Comparison of ENCODE assay signal across 8 mouse cellular contexts in genomic region chr7:37568811-37569500, GRCm38 (mm10).
DNase-seq lines count a peak whose midpoint lies in the region; ATAC-seq and TF ChIP-seq lines count a peak whose summit lies in the region.

No protein-coding gene starts in this region.

- no peak for ATAC-seq in hindbrain, embryonic 11.5 days (ENCODE audit: low FRiP score)

- peak overlapping the region; percentile 41; the same call in 1 of the 2 replicates for H3K27ac ChIP-seq in hindbrain, embryonic 10.5 days
- H3K27ac ChIP-seq in hindbrain, embryonic 11.5 days (ENCODE audit: low read depth, low read length) = no peak overlapping the region
- no peak overlapping the region for H3K27ac ChIP-seq in thymus, adult 2 months (ENCODE audit: control insufficient read depth, insufficient read depth, low read length)

- 0 out of 2 replicates have a peak, but pooled peaks have one; percentile 14 for TF ChIP-seq POLR2A in thymus, adult 2 months (IDR thresholded peaks at IDR 0.05; ENCODE audit: control insufficient read depth, extremely low read depth, insufficient read depth, low read length, poor library complexity)

- TF ChIP-seq CTCF in thymus, adult 2 months (IDR thresholded peaks at IDR 0.05; ENCODE audit: borderline replicate concordance, control insufficient read depth, extremely low read depth, insufficient read depth, low read length, poor library complexity) = 0 out of 2 replicates have a peak, but pooled peaks have one; percentile 19

- H3K27me3 ChIP-seq in hindbrain, embryonic 10.5 days (ENCODE audit: insufficient read depth, poor library complexity, severe bottlenecking) = peaks cover 9% of the 10 kb centered on the region; the same call in 1 of the 2 replicates
- H3K27me3 ChIP-seq in hindbrain, embryonic 11.5 days (ENCODE audit: control insufficient read depth, insufficient read depth, low read length) = no peaks in the 10 kb centered on the region
- H3K27me3 ChIP-seq in thymus, adult 2 months (ENCODE audit: control insufficient read depth, insufficient read depth, low read length) = no peaks in the 10 kb centered on the region

- H3K9me3 ChIP-seq in hindbrain, embryonic 10.5 days = no peaks in the 10 kb centered on the region
- no peaks in the 10 kb centered on the region for H3K9me3 ChIP-seq in hindbrain, embryonic 11.5 days (ENCODE audit: control insufficient read depth, low read length)

- no peak overlapping the region for H3K4me3 ChIP-seq in hindbrain, embryonic 10.5 days
- no peak overlapping the region for H3K4me3 ChIP-seq in hindbrain, embryonic 11.5 days (ENCODE audit: low read depth, low read length)
- H3K4me3 ChIP-seq in thymus, adult 2 months (ENCODE audit: control insufficient read depth, insufficient read depth, low read length) = no peak overlapping the region

- H3K36me3 ChIP-seq in hindbrain, embryonic 10.5 days = peaks cover 44% of the 10 kb centered on the region
- H3K36me3 ChIP-seq in hindbrain, embryonic 11.5 days (ENCODE audit: control insufficient read depth, insufficient read depth, low read length) = peaks cover 5% of the 10 kb centered on the region; the same call in 1 of the 2 replicates
- no peaks in the 10 kb centered on the region for H3K36me3 ChIP-seq in thymus, adult 2 months (ENCODE audit: control insufficient read depth, insufficient read depth, low read length)

- DNase-seq in hindbrain, embryonic 10.5 days (ENCODE audit: low spot score) = no peak
- DNase-seq in hindbrain, embryonic 11.5 days (ENCODE audit: low spot score) = no peak
- peak; percentile 11 for DNase-seq in thymus, adult 2 months
- no peak for DNase-seq in thymus, adult 18-20 months
- peak; percentile 23 to 50 for DNase-seq in lung, postnatal 4 days
- DNase-seq in right cerebral cortex, postnatal 10 days (ENCODE audit: low spot score in 2 of 2) = no peak
- no peak for DNase-seq in right cerebral cortex, adult 2 months (ENCODE audit: low spot score in 2 of 2)
- no peak for DNase-seq in urinary bladder, postnatal 10 days (ENCODE audit: low spot score)

- no peak overlapping the region for H3K9ac ChIP-seq in hindbrain, embryonic 11.5 days (ENCODE audit: low read depth, low read length)

- no peak overlapping the region for H3K4me2 ChIP-seq in hindbrain, embryonic 11.5 days (replicated peaks; ENCODE audit: low read depth, low read length)

- H3K4me1 ChIP-seq in hindbrain, embryonic 10.5 days (replicated peaks) = peaks cover 66% of the 10 kb centered on the region
- peaks cover 10% of the 10 kb centered on the region for H3K4me1 ChIP-seq in hindbrain, embryonic 11.5 days (replicated peaks; ENCODE audit: control insufficient read depth, insufficient read depth, low read length)
- H3K4me1 ChIP-seq in thymus, adult 2 months (replicated peaks; ENCODE audit: control insufficient read depth, insufficient read depth, low read length) = no peaks in the 10 kb centered on the region

- WGBS in hindbrain, embryonic 10.5 days = 75% methylated on average over 31 of the region's 31 CpGs
- 73% methylated on average over 31 of the region's 31 CpGs for WGBS in hindbrain, embryonic 11.5 days
- WGBS in thymus, adult 2 months = 74% methylated on average over 31 of the region's 31 CpGs

Comparison
In these comparisons a context has a peak if more than half of its experiments do, and no peak if none do; other contexts are left out.
1. DNase-seq: peak in thymus, adult 2 months (single experiment) and lung, postnatal 4 days (2 of 2); none in hindbrain, embryonic 10.5 days (single experiment), hindbrain, embryonic 11.5 days (single experiment), thymus, adult 18-20 months (0 of 2), right cerebral cortex, postnatal 10 days (0 of 2), right cerebral cortex, adult 2 months (0 of 2) and urinary bladder, postnatal 10 days (single experiment).